In genomic region chr10:110919531-110920343, GRCm38 (mm10) we compare ENCODE assay signal across 8 mouse cellular contexts. TPM values are rescaled to one million over a fixed set of nuclear protein-coding genes. Genes with fewer than 3 reads are reported as not detected.
DNase-seq lines count a peak whose midpoint lies in the region; ATAC-seq and TF ChIP-seq lines count a peak whose summit lies in the region.

Gene Csrp2 (plus strand): TSS chr10:110919789.

- no peak for TF ChIP-seq CTCF in heart, adult 2 months (IDR thresholded peaks at IDR 0.05)
- TF ChIP-seq CTCF in kidney, adult 2 months (conservative IDR thresholded peaks at IDR 0.05; ENCODE audit: insufficient read depth, insufficient read length, low read depth, low read length): no peak

- peak; percentile 91 for TF ChIP-seq POLR2A in heart, adult 2 months (IDR thresholded peaks at IDR 0.05; ENCODE audit: insufficient read depth, low read depth, low read length)
- peak; percentile 95 for TF ChIP-seq POLR2A in kidney, adult 2 months (IDR thresholded peaks at IDR 0.05; ENCODE audit: low read depth, low read length)

- H3K27me3 ChIP-seq in embryonic facial prominence, embryonic 13.5 days: no peaks in the 10 kb centered on the region
- H3K27me3 ChIP-seq in heart, adult 2 months (ENCODE audit: control insufficient read depth, insufficient read depth, low read length): no peaks in the 10 kb centered on the region
- H3K27me3 ChIP-seq in kidney, adult 2 months (replicated peaks; ENCODE audit: control insufficient read depth, insufficient read depth, low read length): no peaks in the 10 kb centered on the region

- peak; percentile 44; the same call in 1 of the 2 replicates for TF ChIP-seq EP300 in heart, adult 2 months (IDR thresholded peaks at IDR 0.05; ENCODE audit: insufficient read depth, low read depth, low read length)

- peaks cover 42% of the 10 kb centered on the region for H3K4me1 ChIP-seq in embryonic facial prominence, embryonic 13.5 days
- H3K4me1 ChIP-seq in heart, adult 2 months (ENCODE audit: control insufficient read depth, insufficient read depth, low read length): peaks cover 4% of the 10 kb centered on the region
- H3K4me1 ChIP-seq in kidney, adult 2 months (ENCODE audit: control insufficient read depth, insufficient read depth, low read length): peaks cover 12% of the 10 kb centered on the region

- H3K27ac ChIP-seq in embryonic facial prominence, embryonic 13.5 days: peak within 1 kb of the TSS; percentile 98
- peak within 1 kb of the TSS; percentile 88 for H3K27ac ChIP-seq in heart, adult 2 months
- H3K27ac ChIP-seq in kidney, adult 2 months (ENCODE audit: insufficient read depth, low read depth, low read length): peak within 1 kb of the TSS; percentile 72

- peak within 1 kb of the TSS; percentile 72 for H3K4me3 ChIP-seq in embryonic facial prominence, embryonic 13.5 days
- peak within 1 kb of the TSS; percentile 80 for H3K4me3 ChIP-seq in heart, adult 2 months
- H3K4me3 ChIP-seq in kidney, adult 2 months (ENCODE audit: insufficient read depth, low read depth, low read length): peak within 1 kb of the TSS; percentile 85

- H3K4me2 ChIP-seq in embryonic facial prominence, embryonic 13.5 days: peak within 1 kb of the TSS; percentile 90

- H3K9ac ChIP-seq in embryonic facial prominence, embryonic 13.5 days: peak within 1 kb of the TSS; percentile 87
- H3K9ac ChIP-seq in heart, adult 2 months (ENCODE audit: low read depth, low read length): peak within 1 kb of the TSS; percentile 74

- ATAC-seq in embryonic facial prominence, embryonic 13.5 days (ENCODE audit: insufficient number of reproducible peaks, insufficient read depth, low FRiP score, low TSS enrichment, low read depth): peak; percentile 85

- WGBS in embryonic facial prominence, embryonic 13.5 days: under 1% methylated on average over 60 of the region's 67 CpGs
- 1% methylated on average over 64 of the region's 67 CpGs for WGBS in heart, adult 2 months
- 1% methylated on average over 65 of the region's 67 CpGs for WGBS in kidney, adult 2 months

- H3K79me2 ChIP-seq in heart, adult 2 months (replicated peaks; ENCODE audit: control insufficient read depth, insufficient read depth, low read length): peaks cover 3% of the 10 kb centered on the region

- DNase-seq in A20 (ENCODE audit: low read depth, low spot score): peak; percentile 88
- peak; percentile 95 to 96 for DNase-seq in adrenal gland, postnatal 36 days
- peak; percentile 94 to 95 for DNase-seq in heart, adult 2 months
- DNase-seq in kidney, adult 2 months: peak; percentile 96
- peak; percentile 89 for DNase-seq in liver
- DNase-seq in monocyte, adult 2 months (ENCODE audit: low read depth in 1 of 2, low spot score in 2 of 2): peak; percentile 50 to 52
- peak; percentile 76 to 87 for DNase-seq in spleen, postnatal 4 days (ENCODE audit: low spot score in 2 of 2)

- intact Hi-C loops in heart, adult 2 months (cut with DNase I): loop anchor here (5.0 kb wide), 1 partner anchor 37 kb away; no protein-coding TSS in a partner anchor

- H3K36me3 ChIP-seq in embryonic facial prominence, embryonic 13.5 days: no peaks in the 10 kb centered on the region
- no peaks in the 10 kb centered on the region for H3K36me3 ChIP-seq in heart, adult 2 months (ENCODE audit: control insufficient read depth, insufficient read depth, low read length)
- H3K36me3 ChIP-seq in kidney, adult 2 months (ENCODE audit: control insufficient read depth, insufficient read depth, low read length): no peaks in the 10 kb centered on the region

- no peaks in the 10 kb centered on the region for H3K9me3 ChIP-seq in embryonic facial prominence, embryonic 13.5 days

RNA-seq across cellular contexts. Expression of gene Csrp2, which starts in this region (rescaled TPM):
- total RNA-seq in adrenal gland, postnatal 36 days (2021): 100 to 1,000 TPM; 188 to 212 TPM
- polyA plus RNA-seq in embryonic facial prominence, embryonic 13.5 days (2015; fragmentation: Nextera tagmentation; extraction: Ambion mirVana): 149 and 155 TPM in 2 replicates
- 10 to 100 TPM; 37.0 to 41.6 TPM for total RNA-seq in heart, adult 2 months (2021)
- polyA plus RNA-seq in heart, adult 2 months (2012; rRNA removed): 39.3 and 39.5 TPM in 2 replicates
- polyA plus RNA-seq in kidney, adult 2 months (2012; rRNA removed): 174 and 193 TPM in 2 replicates

Comparison
In these comparisons a context has a peak if more than half of its experiments do, and no peak if none do; other contexts are left out.
1. Peak in every context shown above with its lines: DNase-seq, ATAC-seq, H3K4me3 ChIP-seq and H3K27ac ChIP-seq.
2. RNA of gene Csrp2 (total RNA-seq): 188 to 212 TPM in adrenal gland, postnatal 36 days; 37.0 to 41.6 TPM in heart, adult 2 months; every median in the first group is over 4 times any median in the second.